Comparison of ENCODE assay signal across 20 mouse cellular contexts in genomic region chr13:32556396-32556795, GRCm38 (mm10).
DNase-seq lines count a peak whose midpoint lies in the region; ATAC-seq and TF ChIP-seq lines count a peak whose summit lies in the region.
"Had no signal": no experiment of that assay in that cellular context is flagged by ENCODE, and none has a peak within 500 bp of the region (broad histone marks: within the 10 kb centered on the region; RNA-seq: fewer than 3 reads in every experiment).

No protein-coding gene starts in this region.

- H3K27me3 ChIP-seq in C2C12 (ENCODE audit: control insufficient read depth, insufficient read depth, insufficient read length): no peaks in the 10 kb centered on the region
- H3K27me3 ChIP-seq in Patski: no peaks in the 10 kb centered on the region
- H3K27me3 ChIP-seq: forebrain, embryonic 15.5 days; hindbrain, embryonic 13.5 days had no signal

- in situ Hi-C loops in Patski (cut with MboI; ENCODE audit: low pct_unique_long_range_greater_than_20kb): no loop called here

- H3K79me2 ChIP-seq in C2C12 (ENCODE audit: control insufficient read depth, insufficient read depth): no peaks in the 10 kb centered on the region

- H3K79me3 ChIP-seq in C2C12 (ENCODE audit: low read depth): no peaks in the 10 kb centered on the region

- intact Hi-C loops in heart, postnatal 14 days (cut with DNase I): no loop called here

- POLR2A ChIA-PET in Patski (lab: Charles Lee): interaction anchor here (1.0 kb wide), 1 partner anchor 48 kb away, joined by 3 read pairs; no protein-coding TSS in a partner anchor

- H3K36me3 ChIP-seq in C2C12 (ENCODE audit: control insufficient read depth, insufficient read depth): no peaks in the 10 kb centered on the region
- H3K36me3 ChIP-seq: embryonic facial prominence, embryonic 10.5 days; forebrain, embryonic 15.5 days; heart, embryonic 10.5 days; hindbrain, embryonic 13.5 days had no signal

- H3ac ChIP-seq in C2C12 (ENCODE audit: control insufficient read depth, insufficient read length, low read depth): no peak overlapping the region

- peak; percentile 69 for ATAC-seq in Patski
- ATAC-seq: activated CD4-positive, CD25-positive, alpha-beta regulatory T cell, adult 4 months; forebrain, embryonic 15.5 days; hindbrain, postnatal 0 days had no signal

- peak; percentile 73 for DNase-seq in heart, adult 11 months
- no peak for DNase-seq in heart, postnatal 14 days
- peak; percentile 70 for DNase-seq in Patski (ENCODE audit: low read depth, low spot score)
- no peak for DNase-seq in layer of hippocampus, adult 9-10 months (ENCODE audit: low spot score)
- no peak for DNase-seq in left cerebral cortex, adult 9 months (ENCODE audit: low spot score in 2 of 2)
- DNase-seq: adrenal gland, postnatal 25 days; cerebellum, adult 2 months; cerebellum, postnatal 10 days; gastrocnemius, postnatal 36 days; heart, adult 18-20 months; heart, postnatal 10 days; kidney, adult 11 months had no signal

- H3K4me3 ChIP-seq in C2C12 (ENCODE audit: insufficient read depth, poor library complexity, severe bottlenecking): no peak overlapping the region
- H3K4me3 ChIP-seq: embryonic facial prominence, embryonic 10.5 days; erythroblast, embryonic 14.5 days; forebrain, embryonic 15.5 days; heart, embryonic 10.5 days; hindbrain, embryonic 13.5 days had no signal

- TF ChIP-seq CTCF in C2C12 (IDR thresholded peaks at IDR 0.05; ENCODE audit: control insufficient read depth, insufficient read depth, insufficient read length) (no peak), Patski (IDR thresholded peaks at IDR 0.05) (no peak)

- CTCF ChIA-PET in Patski (lab: Charles Lee): interaction anchor here (1.4 to 1.6 kb wide), 3 partner anchors 10 to 59 kb away, joined by 5 read pairs; no protein-coding TSS in a partner anchor

TF ChIP-seq in C2C12, 6 proteins besides CTCF, POLR2A, EP300 and RAD21:
- peak; percentile 8 for TF ChIP-seq MAX (IDR thresholded peaks at IDR 0.05)
- peak; percentile 54 for TF ChIP-seq FOSL1 (IDR thresholded peaks at IDR 0.05; ENCODE audit: insufficient read depth, low read length, poor library complexity, severe bottlenecking)
- TF ChIP-seq MYOG (IDR thresholded peaks at IDR 0.05; ENCODE audit: control insufficient read depth, extremely low read depth, insufficient read length): no peak
TF ChIP-seq in C2C12: peak in this region for 2.

Comparison
In these comparisons a context has a peak if more than half of its experiments do, and no peak if none do; other contexts are left out.
1. DNase-seq: peak in heart, adult 11 months (single experiment) and Patski (single experiment); none in heart, postnatal 14 days (0 of 2), layer of hippocampus, adult 9-10 months (single experiment) and left cerebral cortex, adult 9 months (0 of 2).